In the genomic region with DNA sequence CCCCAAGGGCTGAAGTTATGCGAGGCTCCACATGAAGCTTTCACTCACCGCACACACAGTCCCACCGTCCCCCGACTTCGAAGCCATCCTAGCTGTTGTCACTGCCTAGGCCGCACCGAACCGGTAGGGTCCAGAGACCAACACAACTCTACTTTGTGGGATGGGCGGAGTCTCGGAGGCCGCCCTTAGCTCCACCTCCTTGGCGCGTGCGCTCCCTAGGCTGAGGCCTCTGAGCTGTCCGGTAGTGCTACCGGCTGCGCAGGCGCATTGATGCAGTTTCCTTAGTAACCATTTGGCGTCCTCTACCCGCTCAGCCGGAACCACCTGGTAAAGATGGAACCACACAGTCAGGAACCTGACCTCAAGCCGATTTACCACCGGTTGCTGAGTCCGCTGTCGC, we compare ENCODE assay signal across 8 mouse cellular contexts. TPM values are rescaled to one million over a fixed set of nuclear protein-coding genes. Genes with fewer than 3 reads are reported as not detected.
DNase-seq lines count a peak whose midpoint lies in the region; ATAC-seq lines count a peak whose summit lies in the region.

A gene (minus strand): TSS at position 184 of the 400 bp plus-strand sequence.
A gene (plus strand): TSS at position 218 of the 400 bp plus-strand sequence.

- H3K27me3 ChIP-seq in hindbrain, embryonic 14.5 days (ENCODE audit: control insufficient read depth, insufficient read depth, low read length), result peaks cover 23% of the 10 kb centered on the region

- no peak within 1 kb of the TSS for H3K27ac ChIP-seq in hindbrain, embryonic 14.5 days

- H3K4me2 ChIP-seq in hindbrain, embryonic 14.5 days (replicated peaks), result peak within 1 kb of the TSS; percentile 98

- under 1% methylated on average over 25 of the region's 25 CpGs for WGBS in hindbrain, embryonic 14.5 days

- peak; percentile 99 for DNase-seq in NIH3T3 (ENCODE audit: low read depth)
- peak; percentile 95 to 97 for DNase-seq in cerebellum, postnatal 10 days
- peak; percentile 89 to 91 for DNase-seq in frontal cortex, postnatal 14 days (ENCODE audit: low spot score in 2 of 2)
- DNase-seq in hindbrain, embryonic 14.5 days (ENCODE audit: low spot score), result peak; percentile 93
- DNase-seq in layer of hippocampus, postnatal 36 days, result peak; percentile 94 to 96
- peak; percentile 98 for DNase-seq in lung, postnatal 36 days
- peak; percentile 97 for DNase-seq in retina, postnatal 1 day
- peak; percentile 95 to 96 for DNase-seq in urinary bladder, adult 18-20 months (ENCODE audit: low spot score in 2 of 2)

- ATAC-seq in hindbrain, embryonic 14.5 days (ENCODE audit: low FRiP score), result peak; percentile 97

- peak within 1 kb of the TSS; percentile 65 for H3K9ac ChIP-seq in hindbrain, embryonic 14.5 days

- H3K4me3 ChIP-seq in hindbrain, embryonic 14.5 days (replicated peaks; ENCODE audit: low read length), result peak within 1 kb of the TSS; percentile 59

- no peaks in the 10 kb centered on the region for H3K9me3 ChIP-seq in hindbrain, embryonic 14.5 days (ENCODE audit: control insufficient read depth, low read length)

- H3K36me3 ChIP-seq in hindbrain, embryonic 14.5 days (replicated peaks; ENCODE audit: control insufficient read depth, insufficient read depth), result no peaks in the 10 kb centered on the region

- peaks cover 15% of the 10 kb centered on the region for H3K4me1 ChIP-seq in hindbrain, embryonic 14.5 days (replicated peaks; ENCODE audit: control insufficient read depth, insufficient read depth, low read length)

RNA-seq across cellular contexts. Expression of the first gene that starts in this region (rescaled TPM):
- polyA plus RNA-seq in hindbrain, embryonic 14.5 days (2014; fragmentation: Nextera tagmentation; extraction: Ambion mirVana), result 31.9 and 41.4 TPM in 2 replicates
- total RNA-seq in layer of hippocampus, postnatal 36 days (2021), result 10 to 100 TPM; 36.6 to 37.1 TPM

RNA-seq across cellular contexts. Expression of the second gene that starts in this region (rescaled TPM):
- polyA plus RNA-seq in hindbrain, embryonic 14.5 days (2014; fragmentation: Nextera tagmentation; extraction: Ambion mirVana), result 0.71 and 0.81 TPM in 2 replicates
- total RNA-seq in layer of hippocampus, postnatal 36 days (2021), result 1 to 10 TPM; 1.6 to 2.0 TPM
